Mouse (Mus musculus): ENCODE measurements around the gene Orm3.

DNA sequence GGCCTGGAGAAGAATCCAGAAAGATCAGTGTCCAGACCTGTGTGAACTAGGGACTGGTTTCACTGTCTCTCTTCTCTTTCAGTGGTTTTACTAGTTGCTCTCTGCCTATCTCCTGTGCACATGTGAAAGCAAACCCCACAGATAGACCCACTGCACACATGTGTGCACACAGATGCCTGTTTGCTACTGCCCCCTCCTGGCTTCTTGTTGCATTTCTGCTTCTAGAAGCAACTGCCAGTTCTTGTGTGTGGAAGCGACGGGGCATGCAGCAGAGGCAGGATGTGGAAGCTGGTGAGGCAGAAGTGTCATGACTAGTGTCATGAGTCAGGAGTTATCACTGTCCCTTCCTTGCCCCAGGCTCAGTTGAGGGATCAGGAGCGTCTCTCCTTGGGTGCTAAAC, 15.9 kb downstream of the Orm3 start:
- TF ChIP-seq CTCF (IDR thresholded peaks at IDR 0.05; ENCODE audit: borderline replicate concordance, extremely low read depth, insufficient read depth, insufficient read length) (peak; percentile 60; the same call in 1 of the 2 replicates), POLR2A (IDR thresholded peaks at IDR 0.05; ENCODE audit: borderline replicate concordance, extremely low read depth, insufficient read depth, insufficient read length, poor library complexity, severe bottlenecking) (no peak)

All from brain, embryonic 14.5 days (tissue).